16 mouse cellular contexts compared by ENCODE assay signal in genomic region chr1:180957989-180958388, GRCm38 (mm10). TPM values are rescaled to one million over a fixed set of nuclear protein-coding genes. Genes with fewer than 3 reads are reported as not detected.
"Had no signal": no experiment of that assay in that cellular context is flagged by ENCODE, and none has a peak within 500 bp of the region (broad histone marks: within the 10 kb centered on the region; RNA-seq: fewer than 3 reads in every experiment).

No protein-coding gene starts in this region.

- H3K4me1 ChIP-seq: lung, embryonic 15.5 days had no signal

- H3K4me2 ChIP-seq: limb, embryonic 13.5 days; liver, embryonic 12.5 days; lung, embryonic 15.5 days; midbrain, embryonic 11.5 days had no signal

- H3K4me3 ChIP-seq: layer of hippocampus, adult 2 months; limb, embryonic 10.5 days; limb, embryonic 13.5 days; liver, embryonic 12.5 days; lung, embryonic 15.5 days; megakaryocyte, embryonic 14.5 days had no signal

- DNase-seq: kidney, adult 2 months; kidney, postnatal 14 days; layer of hippocampus, adult 9-11 months; liver; lung, postnatal 14 days; midbrain, embryonic 14.5 days; thymus, adult 2 months; thymus, postnatal 25 days had no signal

- H3K9ac ChIP-seq: limb, embryonic 13.5 days; liver, embryonic 12.5 days; lung, embryonic 15.5 days had no signal

- H3K9me3 ChIP-seq: limb, embryonic 10.5 days; limb, embryonic 13.5 days; liver, embryonic 12.5 days; lung, embryonic 15.5 days; megakaryocyte, embryonic 14.5 days had no signal

- H3K27me3 ChIP-seq: limb, embryonic 13.5 days; liver, embryonic 12.5 days; lung, embryonic 15.5 days; megakaryocyte, embryonic 14.5 days had no signal

- H3K27ac ChIP-seq: layer of hippocampus, adult 2 months; limb, embryonic 10.5 days; limb, embryonic 13.5 days; liver, embryonic 12.5 days; lung, embryonic 15.5 days had no signal

RNA-seq across cellular contexts. Expression of gene Lefty1, which starts 23.2 kb away (rescaled TPM):
- polyA plus RNA-seq: neural tube, embryonic 14.5 days had no signal
